Mouse (Mus musculus): Measurements from ENCODE around the gene 4632433K11Rik. TPM values are rescaled to one million over a fixed set of nuclear protein-coding genes. Genes with fewer than 3 reads are reported as not detected.
A peak's percentile ranks its signal among the peaks of the same experiment; 100 is the strongest.
"Not testable (repeated sequence)": the region's sequence is repeated elsewhere in the genome, so short reads cannot be mapped to it uniquely, and the experiment has no call there.

The 4632433K11Rik gene
- polyA plus RNA-seq, 1 experiment from 2014 or later, result not detected

- peak; percentile 55 for ATAC-seq (replicated peaks; ENCODE audit: low FRiP score)
- Histone ChIP-seq H3K27ac (ENCODE audit: low read depth, low read length) (peak overlapping the region; percentile 98), H3K4me2 (ENCODE audit: low read depth, low read length, severe bottlenecking) (peak overlapping the region; percentile 59), H3K9me3 (ENCODE audit: control insufficient read depth, low read length) (no peaks in the 10 kb centered on the region), H3K27me3 (ENCODE audit: control insufficient read depth, insufficient read depth, low read length) (peaks cover 7% of the 10 kb centered on the region), H3K9ac (ENCODE audit: low read length) (peak overlapping the region; percentile 86), H3K36me3 (ENCODE audit: control insufficient read depth, insufficient read depth, low read length) (no peaks in the 10 kb centered on the region; the same call in 1 of the 2 replicates), H3K4me3 (ENCODE audit: low read depth, low read length) (peak overlapping the region; percentile 64), H3K4me1 (replicated peaks; ENCODE audit: control insufficient read depth, insufficient read depth, low read length) (peaks cover 13% of the 10 kb centered on the region; the same call in 1 of the 2 replicates)
- DNase-seq (ENCODE audit: low spot score), result peak; percentile 85
- under 1% methylated on average over 51 of the region's 51 CpGs for WGBS
Measured at GRCm38 (mm10) chr7:5062360-5063001, 28.6 kb downstream of the 4632433K11Rik start.

GRCm38 (mm10) chr7:5064886-5065285 is 31.0 kb downstream of the 4632433K11Rik start:
- 90% methylated on average over 6 of the region's 6 CpGs for WGBS
- Histone ChIP-seq H3K27ac (ENCODE audit: low read depth, low read length) (no peak overlapping the region), H3K4me1 (replicated peaks; ENCODE audit: control insufficient read depth, insufficient read depth, low read length) (peaks cover 13% of the 10 kb centered on the region; the same call in 1 of the 2 replicates), H3K4me3 (ENCODE audit: low read depth, low read length) (no peak overlapping the region), H3K4me2 (ENCODE audit: low read depth, low read length, severe bottlenecking) (no peak overlapping the region), H3K9ac (ENCODE audit: low read length) (no peak overlapping the region), H3K36me3 (ENCODE audit: control insufficient read depth, insufficient read depth, low read length) (peaks cover 9% of the 10 kb centered on the region; the same call in 1 of the 2 replicates), H3K27me3 (ENCODE audit: control insufficient read depth, insufficient read depth, low read length) (no peaks in the 10 kb centered on the region), H3K9me3 (ENCODE audit: control insufficient read depth, low read length) (no peaks in the 10 kb centered on the region)
- ATAC-seq (replicated peaks; ENCODE audit: low FRiP score), result no peak
- no peak for DNase-seq (ENCODE audit: low spot score)

GRCm38 (mm10) chr7:5073586-5073985 is 39.7 kb downstream of the 4632433K11Rik start:
- WGBS, result 83% methylated on average over 1 of the region's 1 CpGs
- H3K36me3 ChIP-seq (ENCODE audit: control insufficient read depth, insufficient read depth, low read length), result peaks cover 42% of the 10 kb centered on the region
- H3K4me2 ChIP-seq (ENCODE audit: low read depth, low read length, severe bottlenecking), result no peak overlapping the region
- no peaks in the 10 kb centered on the region for H3K9me3 ChIP-seq (ENCODE audit: control insufficient read depth, low read length)
- no peak overlapping the region for H3K27ac ChIP-seq (ENCODE audit: low read depth, low read length)
- no peak overlapping the region for H3K4me3 ChIP-seq (ENCODE audit: low read depth, low read length)
- no peaks in the 10 kb centered on the region for H3K4me1 ChIP-seq (replicated peaks; ENCODE audit: control insufficient read depth, insufficient read depth, low read length)
- ATAC-seq (replicated peaks; ENCODE audit: low FRiP score) (no peak), DNase-seq (ENCODE audit: low spot score) (no peak)
- no peak overlapping the region for H3K9ac ChIP-seq (ENCODE audit: low read length)
- no peaks in the 10 kb centered on the region for H3K27me3 ChIP-seq (ENCODE audit: control insufficient read depth, insufficient read depth, low read length)

GRCm38 (mm10) chr7:5074984-5075383 is 41.1 kb downstream of the 4632433K11Rik start:
- DNase-seq (ENCODE audit: low spot score), result no peak
- H3K9ac ChIP-seq (ENCODE audit: low read length), result no peak overlapping the region

GRCm38 (mm10) chr7:5076931-5077330 is 43.0 kb downstream of the 4632433K11Rik start:
- Histone ChIP-seq H3K4me2 (ENCODE audit: low read depth, low read length, severe bottlenecking) (no peak overlapping the region), H3K36me3 (ENCODE audit: control insufficient read depth, insufficient read depth, low read length) (peaks cover 28% of the 10 kb centered on the region), H3K4me3 (ENCODE audit: low read depth, low read length) (no peak overlapping the region), H3K27me3 (ENCODE audit: control insufficient read depth, insufficient read depth, low read length) (no peaks in the 10 kb centered on the region), H3K4me1 (replicated peaks; ENCODE audit: control insufficient read depth, insufficient read depth, low read length) (no peaks in the 10 kb centered on the region), H3K9ac (ENCODE audit: low read length) (no peak overlapping the region), H3K27ac (ENCODE audit: low read depth, low read length) (no peak overlapping the region), H3K9me3 (ENCODE audit: control insufficient read depth, low read length) (no peaks in the 10 kb centered on the region)
- 92% methylated on average over 2 of the region's 2 CpGs for WGBS
- DNase-seq (ENCODE audit: low spot score) (no peak), ATAC-seq (replicated peaks; ENCODE audit: low FRiP score) (no peak)

More at GRCm38 (mm10) chr7:5074984-5075383, 41.1 kb downstream of the 4632433K11Rik start:
- Histone ChIP-seq H3K27ac (ENCODE audit: low read depth, low read length) (no peak overlapping the region), H3K4me1 (replicated peaks; ENCODE audit: control insufficient read depth, insufficient read depth, low read length) (no peaks in the 10 kb centered on the region), H3K4me2 (ENCODE audit: low read depth, low read length, severe bottlenecking) (no peak overlapping the region), H3K27me3 (ENCODE audit: control insufficient read depth, insufficient read depth, low read length) (no peaks in the 10 kb centered on the region), H3K9me3 (ENCODE audit: control insufficient read depth, low read length) (no peaks in the 10 kb centered on the region), H3K4me3 (ENCODE audit: low read depth, low read length) (no peak overlapping the region), H3K36me3 (ENCODE audit: control insufficient read depth, insufficient read depth, low read length) (peaks cover 42% of the 10 kb centered on the region)
- ATAC-seq (replicated peaks; ENCODE audit: low FRiP score), result no peak
- 95% methylated on average over 5 of the region's 5 CpGs for WGBS

- Histone ChIP-seq H3K4me3 (ENCODE audit: low read depth, low read length) (peak overlapping the region; percentile 96), H3K27ac (ENCODE audit: low read depth, low read length) (peak overlapping the region; percentile 53; the same call in 1 of the 2 replicates), H3K36me3 (ENCODE audit: control insufficient read depth, insufficient read depth, low read length) (peaks cover 17% of the 10 kb centered on the region), H3K4me2 (ENCODE audit: low read depth, low read length, severe bottlenecking) (peak overlapping the region; percentile 87; the same call in 1 of the 2 replicates), H3K9ac (ENCODE audit: low read length) (peak overlapping the region; percentile 35; the same call in 1 of the 2 replicates)
- H3K27me3 ChIP-seq (ENCODE audit: control insufficient read depth, insufficient read depth, low read length); H3K4me1 ChIP-seq (replicated peaks; ENCODE audit: control insufficient read depth, insufficient read depth, low read length); DNase-seq (ENCODE audit: low spot score); H3K9me3 ChIP-seq (ENCODE audit: control insufficient read depth, low read length): not testable (repeated sequence)
- whole genome bisulfite sequencing, result 54% methylated on average over 10 of the region's 13 CpGs
- peak; percentile 45 for ATAC-seq (replicated peaks; ENCODE audit: low FRiP score)
Measured at GRCm38 (mm10) chr7:5079365-5080009, 45.6 kb downstream of the 4632433K11Rik start.

- no peaks in the 10 kb centered on the region for H3K9me3 ChIP-seq (ENCODE audit: control insufficient read depth, low read length)
- ATAC-seq (replicated peaks; ENCODE audit: low FRiP score), result peak; percentile 98
- H3K4me3 ChIP-seq (ENCODE audit: low read depth, low read length), result peak within 1 kb of the TSS; percentile 96
- H3K36me3 ChIP-seq (ENCODE audit: control insufficient read depth, insufficient read depth, low read length), result peaks cover 19% of the 10 kb centered on the region
- no peaks in the 10 kb centered on the region for H3K27me3 ChIP-seq (ENCODE audit: control insufficient read depth, insufficient read depth, low read length)
- H3K4me2 ChIP-seq (ENCODE audit: low read depth, low read length, severe bottlenecking), result peak within 1 kb of the TSS; percentile 87
- DNase-seq (ENCODE audit: low spot score), result peak; percentile 98
- under 1% methylated on average over 68 of the region's 81 CpGs for WGBS
- H3K9ac ChIP-seq (ENCODE audit: low read length), result peak within 1 kb of the TSS; percentile 95
- no peaks in the 10 kb centered on the region for H3K4me1 ChIP-seq (replicated peaks; ENCODE audit: control insufficient read depth, insufficient read depth, low read length)
- H3K27ac ChIP-seq (ENCODE audit: low read depth, low read length), result peak within 1 kb of the TSS; percentile 76
Measured at GRCm38 (mm10) chr7:5080010-5080751, 46.3 kb downstream of the 4632433K11Rik start, which contains the start of gene Epn1. TSS of gene Epn1 (plus strand) at chr7:5080235.

GRCm38 (mm10) chr7:5080815-5081214 is 46.9 kb downstream of the 4632433K11Rik start:
- peak overlapping the region; percentile 87 for H3K4me2 ChIP-seq (ENCODE audit: low read depth, low read length, severe bottlenecking)
- no peaks in the 10 kb centered on the region for H3K27me3 ChIP-seq (ENCODE audit: control insufficient read depth, insufficient read depth, low read length)
- DNase-seq (ENCODE audit: low spot score), result peak; percentile 48
- peak overlapping the region; percentile 95 for H3K9ac ChIP-seq (ENCODE audit: low read length)
- H3K9me3 ChIP-seq (ENCODE audit: control insufficient read depth, low read length), result no peaks in the 10 kb centered on the region
- peaks cover 19% of the 10 kb centered on the region for H3K36me3 ChIP-seq (ENCODE audit: control insufficient read depth, insufficient read depth, low read length)
- no peaks in the 10 kb centered on the region for H3K4me1 ChIP-seq (replicated peaks; ENCODE audit: control insufficient read depth, insufficient read depth, low read length)
- 22% methylated on average over 6 of the region's 6 CpGs for WGBS
- ATAC-seq (replicated peaks; ENCODE audit: low FRiP score), result no peak
- H3K4me3 ChIP-seq (ENCODE audit: low read depth, low read length), result peak overlapping the region; percentile 96
- H3K27ac ChIP-seq (ENCODE audit: low read depth, low read length), result 0 out of 2 replicates have a peak overlapping the region, but pooled peaks have one; percentile 76

All from forebrain, embryonic 11.5 days (tissue).